Mouse (Mus musculus) G1E (cell line): ENCODE measurements at regions not wholly inside any gene's neighbourhood (a gene's known extent, or its start where the extent isn't known, plus 50 kb on each side); places are given as distances from the start of the nearest gene placed in this dataset.

Experiments used
- GATA1 ChIP-seq: IDR thresholded peaks from 2 replicates; pipeline ENCODE4 v1.6.1; 2012; ENCODE audit warnings: borderline replicate concordance, low read length, inconsistent platforms, mixed read lengths
- POLR2AphosphoS5 ChIP-seq: IDR thresholded peaks from 2 replicates; pipeline ENCODE4 v1.6.1; 2012; ENCODE audit warnings: low read depth, low read length, inconsistent platforms; ENCODE audit not compliant: insufficient replicate concordance

DNA sequence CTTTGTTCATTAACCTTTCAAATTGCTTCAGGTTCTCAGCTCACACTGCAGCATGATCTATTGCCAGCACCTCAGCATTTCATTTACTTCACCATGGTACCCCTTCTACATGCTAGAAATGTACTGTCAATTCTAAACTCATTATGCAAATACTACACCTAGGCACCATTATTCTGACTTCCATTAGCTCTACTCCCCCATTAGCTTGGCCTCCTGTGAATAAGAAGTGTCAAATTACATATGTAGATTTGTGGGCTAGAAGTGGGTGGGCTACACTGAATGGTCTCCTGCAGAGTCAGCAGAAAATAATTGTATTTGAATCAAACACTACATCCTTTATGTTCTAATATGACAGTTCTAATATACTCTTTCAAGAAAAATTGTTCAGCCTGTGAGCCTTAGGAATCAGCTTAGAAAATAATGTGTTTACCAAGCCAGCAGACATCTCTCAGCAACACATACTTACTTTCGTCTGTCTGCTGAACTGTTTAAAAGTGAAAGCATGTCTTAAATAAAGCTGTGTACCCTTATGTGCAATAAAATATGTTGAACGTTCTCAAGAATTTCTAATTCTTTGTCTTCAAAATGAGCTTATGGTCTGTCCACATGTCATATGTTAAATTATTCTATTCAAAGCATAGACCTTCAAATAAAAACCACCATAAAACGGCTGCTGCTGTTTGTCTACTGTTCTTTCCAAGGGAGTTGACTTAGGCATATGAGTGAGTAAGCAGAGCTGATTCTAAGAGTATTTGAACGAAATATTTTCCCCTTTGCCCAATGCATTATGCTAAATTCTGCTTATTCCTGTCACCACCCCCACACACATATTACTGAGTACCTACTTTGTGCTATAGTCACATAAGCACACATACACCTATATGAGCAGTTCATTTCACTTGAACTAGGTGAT is 119.6 kb downstream of the Cox7c start:
- TF ChIP-seq POLR2AphosphoS5 (no peak), GATA1 (no peak)
